Mouse (Mus musculus): ENCODE data around the gene Bag6.

Gene Bag6

DNA sequence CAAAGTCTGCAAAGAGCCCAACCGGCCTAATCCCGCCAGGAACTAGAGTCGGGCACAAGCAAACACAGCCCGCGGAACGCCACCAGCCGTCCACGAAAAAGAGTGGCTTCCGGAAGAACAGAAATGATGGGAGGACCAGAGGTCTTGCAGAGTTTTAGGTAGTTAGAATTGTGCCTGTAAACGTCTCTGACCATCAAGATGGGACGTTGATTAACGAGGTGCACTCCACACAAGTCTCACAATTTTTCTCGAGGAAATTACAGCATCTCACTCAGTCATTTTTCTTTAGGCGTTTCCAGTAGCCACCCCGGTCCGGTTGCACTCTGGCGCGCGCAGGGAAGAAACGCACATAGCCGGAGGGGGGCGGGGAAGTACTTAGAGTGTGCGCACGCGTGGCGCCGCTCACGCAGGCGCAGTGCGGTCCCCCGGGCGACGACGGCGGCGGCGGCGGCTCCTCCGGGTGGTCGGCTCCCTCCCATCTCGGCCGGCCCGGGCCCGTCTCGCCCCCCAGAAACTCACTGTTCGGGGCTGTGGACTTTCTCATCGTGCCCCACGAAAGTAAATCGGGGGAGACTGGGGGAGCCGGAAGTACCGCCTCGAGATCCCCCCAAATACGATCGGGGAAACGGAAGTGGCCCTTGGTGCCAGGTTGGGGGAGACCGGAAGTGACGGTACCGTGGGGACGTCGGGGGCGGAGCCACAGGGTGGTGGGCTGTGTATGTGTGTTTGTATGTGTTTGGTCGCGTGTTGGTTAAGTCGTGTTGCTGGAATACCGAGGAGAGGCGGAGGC lies at the start of gene Bag6:
Gene Bag6, plus strand, starts transcription at position 378 of the 790 bp plus-strand sequence.
- DNase-seq: peak; percentile 96

GRCm38 (mm10) chr17:35085208-35085865 lies 49.6 kb upstream of the Bag6 start, which contains the start of gene Ly6g6f:
Ly6g6f (minus strand) TSS chr17:35085610.
- DNase-seq: no peak

DNA sequence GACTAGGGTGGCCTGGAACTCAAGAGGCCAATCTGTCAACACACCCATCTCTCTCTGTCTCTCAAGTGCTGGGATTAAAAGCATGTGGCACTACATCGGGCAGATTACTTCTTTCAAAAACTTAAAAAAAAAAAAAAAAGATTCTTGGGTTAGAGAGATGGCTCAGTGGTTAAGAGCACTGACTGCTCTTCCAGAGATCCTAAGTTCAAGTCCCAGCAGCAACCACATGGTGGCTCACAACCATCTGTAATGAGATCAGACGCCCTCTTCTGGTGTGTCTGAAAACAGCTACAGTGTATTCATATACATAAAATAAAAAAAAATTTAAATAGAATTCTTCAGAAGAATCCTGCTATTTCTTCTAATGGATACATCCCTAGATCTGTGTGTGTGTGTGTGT lies 46.8 kb upstream of the Bag6 start:
- DNase-seq: no peak

- DNase-seq: peak; percentile 96
Observed at GRCm38 (mm10) chr17:35088825-35089644, 45.9 kb upstream of the Bag6 start, which contains the start of gene Abhd16a. Abhd16a (plus strand) TSS chr17:35089263.

DNA sequence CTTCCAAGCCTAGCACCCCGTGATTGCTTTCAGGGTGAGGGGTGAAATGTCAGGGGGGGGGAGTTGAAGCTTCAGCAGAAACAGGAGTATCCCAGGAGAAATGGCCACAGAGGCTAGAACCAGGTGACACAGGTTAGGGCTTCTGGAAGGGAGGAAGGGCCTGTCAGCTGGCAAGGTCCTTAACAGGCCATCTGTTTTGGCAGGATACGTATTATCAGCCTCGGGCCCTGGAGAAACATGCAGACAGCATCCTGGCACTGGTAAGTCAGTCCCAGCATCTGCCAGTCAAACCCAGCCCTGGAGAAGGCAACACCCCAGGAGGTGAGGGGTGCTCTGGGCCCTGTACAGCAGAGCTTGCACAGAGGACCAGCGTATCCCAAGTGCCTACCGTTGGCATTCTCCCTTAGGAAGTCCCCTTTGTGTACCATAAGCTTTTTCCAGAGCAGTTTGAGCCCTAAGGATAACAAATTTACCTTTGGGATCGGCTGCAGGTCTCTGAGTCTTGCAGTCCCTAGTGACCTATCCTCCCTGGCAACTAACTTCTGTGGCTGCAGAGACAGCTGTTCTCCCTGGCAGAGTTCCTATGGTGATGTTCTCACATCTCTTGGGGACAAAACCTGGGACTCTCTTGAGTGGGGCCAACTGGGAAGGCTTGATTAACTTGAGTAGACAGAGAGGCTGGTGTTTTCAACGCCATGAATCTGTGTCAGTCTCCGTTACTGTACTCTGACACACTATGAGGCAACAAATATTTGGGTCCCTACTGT lies 44.6 kb upstream of the Bag6 start:
- DNase-seq: peak; percentile 97

GRCm38 (mm10) chr17:35092403-35093198 lies 42.4 kb upstream of the Bag6 start:
- no peak for DNase-seq

GRCm38 (mm10) chr17:35094475-35095365 lies 40.3 kb upstream of the Bag6 start:
- DNase-seq: no peak

DNA sequence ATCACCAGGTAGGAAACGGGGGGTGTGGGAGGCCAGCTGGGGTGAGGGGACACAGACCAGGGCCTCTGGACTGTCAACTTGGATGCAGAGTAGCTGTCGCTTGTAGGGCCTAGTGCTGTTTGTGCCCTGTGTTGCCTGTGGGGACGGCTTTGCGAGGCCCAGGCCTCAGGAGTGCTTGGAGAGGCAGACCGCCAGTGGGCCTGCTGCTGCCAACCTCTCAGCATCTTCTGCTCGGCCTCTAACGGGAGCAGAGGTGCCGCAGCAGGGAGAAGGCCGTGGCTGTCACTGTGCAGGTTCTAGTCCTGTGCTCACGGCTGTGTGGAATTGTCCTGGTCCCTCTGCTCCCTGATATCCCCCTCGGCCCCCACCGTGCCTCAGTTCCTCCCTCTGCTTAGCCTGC lies 38.4 kb upstream of the Bag6 start:
- peak; percentile 64 for DNase-seq

GRCm38 (mm10) chr17:35097164-35097655 lies 37.8 kb upstream of the Bag6 start:
- peak; percentile 80 for DNase-seq

DNA sequence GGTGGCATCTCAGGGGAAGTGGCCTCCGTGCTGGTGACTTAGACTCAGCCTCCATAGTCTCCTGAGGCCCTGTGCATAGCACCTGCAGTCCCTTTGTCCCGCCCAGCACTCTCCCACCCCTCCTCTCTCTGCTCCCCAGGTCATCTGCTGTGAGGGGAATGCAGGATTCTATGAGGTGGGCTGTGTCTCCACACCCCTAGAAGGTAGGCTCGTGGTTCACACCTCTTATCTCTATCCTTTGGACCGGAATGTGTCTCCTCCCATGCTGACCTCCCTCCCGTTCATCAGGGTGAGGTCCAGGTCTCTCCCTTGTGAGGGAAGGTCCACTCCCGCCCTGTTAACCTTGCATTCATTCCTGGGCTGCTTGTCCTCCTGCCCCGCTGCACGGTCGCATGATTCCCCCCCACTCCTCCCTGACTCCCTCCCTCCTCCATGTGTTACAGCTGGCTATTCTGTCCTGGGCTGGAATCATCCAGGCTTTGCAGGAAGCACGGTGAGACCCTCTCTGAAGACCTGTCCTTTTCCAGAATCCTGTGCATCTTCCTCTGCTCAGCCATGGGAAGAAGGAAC lies 34.7 kb upstream of the Bag6 start:
- DNase-seq: no peak

DNA sequence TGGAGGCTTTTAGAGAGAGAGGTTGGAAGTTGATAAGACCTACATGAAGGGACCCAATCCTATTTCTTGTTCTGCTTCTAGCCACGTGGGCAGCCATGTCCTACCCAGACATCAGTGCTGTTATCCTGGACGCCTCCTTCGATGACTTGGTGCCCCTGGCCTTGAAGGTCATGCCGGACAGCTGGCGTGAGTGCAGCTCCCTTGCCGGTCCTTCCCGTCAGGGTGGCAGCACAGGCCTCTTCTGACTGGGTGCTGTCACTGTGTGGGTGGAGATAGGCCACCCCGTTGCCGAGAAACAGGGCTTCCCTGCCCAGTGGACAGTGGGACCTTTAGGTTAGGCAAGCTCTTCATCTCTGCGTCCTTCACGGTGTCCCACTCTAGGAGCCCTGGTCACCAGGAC lies 33.8 kb upstream of the Bag6 start:
- no peak for DNase-seq

DNA sequence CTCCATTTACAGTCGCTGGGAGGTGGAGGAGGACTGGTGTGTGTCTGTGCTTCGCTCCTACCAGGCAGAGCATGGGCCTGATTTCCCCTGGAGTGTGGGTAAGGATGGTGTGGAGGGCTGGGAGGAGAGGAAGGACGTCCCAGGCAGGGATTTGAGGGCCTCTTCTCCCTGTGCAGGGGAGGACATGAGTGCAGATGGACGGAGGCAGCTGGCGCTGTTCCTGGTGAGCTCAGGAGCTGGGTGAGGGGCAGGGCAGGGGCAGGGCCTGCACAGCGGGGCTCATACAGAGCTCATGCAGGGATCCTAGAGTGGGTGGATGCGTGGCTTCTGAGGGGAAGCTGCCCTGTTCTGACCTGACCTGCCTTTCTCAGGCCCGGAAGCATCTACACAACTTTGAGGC lies 32.7 kb upstream of the Bag6 start:
- DNase-seq: no peak

DNA sequence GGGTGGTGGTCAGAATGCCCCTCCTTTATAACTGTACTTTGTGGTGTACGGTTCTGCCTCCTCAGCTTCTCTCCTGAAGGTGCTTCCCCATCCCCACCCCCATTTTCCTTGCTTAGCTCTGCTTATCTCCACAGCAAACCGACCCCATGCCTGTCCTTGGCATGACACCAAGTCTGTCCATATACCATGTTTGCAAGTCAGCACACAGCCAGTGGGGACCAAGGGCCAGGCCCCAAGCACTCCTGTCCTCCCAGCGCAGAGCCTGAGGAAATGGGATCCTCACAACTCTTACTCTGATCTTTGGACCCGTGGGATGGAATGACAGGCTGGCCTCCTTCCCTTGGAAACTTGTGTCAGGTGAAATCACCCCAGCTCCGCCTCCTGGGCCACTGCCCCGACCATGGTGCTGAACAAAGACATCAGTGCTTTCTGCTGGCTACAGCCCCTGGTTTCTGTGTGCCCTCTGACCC lies 31.7 kb upstream of the Bag6 start:
- no peak for DNase-seq

GRCm38 (mm10) chr17:35104079-35104478 lies 30.9 kb upstream of the Bag6 start:
- DNase-seq: no peak

- DNase-seq: no peak
Observed at GRCm38 (mm10) chr17:35104754-35105153, 30.2 kb upstream of the Bag6 start.

GRCm38 (mm10) chr17:35105740-35106389 lies 29.1 kb upstream of the Bag6 start:
- DNase-seq: peak; percentile 81

- DNase-seq: no peak
Observed at GRCm38 (mm10) chr17:35106522-35106921, 28.5 kb upstream of the Bag6 start.

DNA sequence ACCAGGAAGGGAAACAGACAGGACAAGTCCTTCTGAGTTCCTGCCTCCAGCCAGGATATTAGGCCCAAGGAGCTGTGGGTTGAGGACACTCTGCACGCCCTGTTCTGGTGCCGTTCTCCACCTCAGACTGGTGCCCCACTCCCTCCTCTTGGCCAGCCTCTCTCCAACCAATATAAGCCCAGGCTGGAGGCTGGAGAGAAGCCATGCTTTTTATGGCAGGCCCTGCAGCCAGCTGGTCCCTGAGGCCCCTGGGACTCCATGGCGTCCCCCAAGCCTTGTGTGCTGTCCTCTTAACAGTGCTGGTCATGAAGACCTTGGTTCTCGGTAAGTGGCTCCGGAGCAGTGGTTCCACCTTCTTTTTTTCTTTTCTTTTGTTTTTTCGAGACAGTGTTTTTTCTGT lies 26.9 kb upstream of the Bag6 start, which contains the start of gene Ly6g5c:
Gene Ly6g5c, plus strand, starts transcription at position 183 of the 400 bp plus-strand sequence.
- DNase-seq: peak; percentile 81

DNA sequence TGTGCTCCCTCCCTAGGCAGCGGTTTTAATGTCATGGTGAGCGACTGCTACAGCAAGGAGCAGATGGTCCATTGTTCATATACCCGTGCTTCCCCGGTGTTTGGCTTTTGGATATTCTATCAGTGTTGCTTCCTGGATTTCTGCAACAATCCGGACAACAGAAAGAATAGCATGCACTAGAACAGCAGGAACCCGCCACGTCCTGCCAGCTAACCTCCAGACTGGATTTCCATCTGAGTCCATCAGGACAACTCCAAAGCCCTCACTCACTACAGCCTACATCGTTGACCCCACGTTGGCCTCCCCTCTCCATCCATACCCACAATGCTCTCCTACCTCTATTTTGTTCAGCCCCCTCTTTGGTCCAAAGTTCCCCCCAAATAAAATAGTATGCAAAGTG lies 23.2 kb upstream of the Bag6 start:
- DNase-seq: no peak
